In the genomic region with DNA sequence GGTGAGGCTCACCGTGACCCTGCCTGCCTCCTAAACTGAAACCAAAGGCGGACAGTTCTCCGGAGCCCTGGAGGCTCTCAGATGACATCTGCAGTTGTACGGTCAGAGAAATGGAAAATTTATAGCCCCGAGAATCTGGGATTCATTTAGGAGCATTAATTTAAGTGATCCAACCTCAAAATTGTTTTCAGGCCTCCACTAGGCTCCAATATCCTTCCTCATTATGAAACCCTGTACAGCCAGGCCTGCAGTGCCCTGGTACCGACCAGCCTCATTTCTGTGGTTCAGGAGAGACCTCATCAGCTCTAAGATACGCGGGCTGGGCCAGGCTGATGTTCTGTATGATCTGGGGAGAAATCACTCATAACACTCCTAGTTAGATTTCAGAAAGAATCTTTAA, we compare ENCODE assay signal across 26 mouse cellular contexts. TPM values are rescaled to one million over a fixed set of nuclear protein-coding genes. Genes with fewer than 3 reads are reported as not detected.
DNase-seq lines count a peak whose midpoint lies in the region; ATAC-seq lines count a peak whose summit lies in the region.
"Had no signal": no experiment of that assay in that cellular context is flagged by ENCODE, and none has a peak within 500 bp of the region (broad histone marks: within the 10 kb centered on the region; RNA-seq: fewer than 3 reads in every experiment).

No protein-coding gene starts in this region.

- H3K4me1 ChIP-seq in embryonic facial prominence, embryonic 10.5 days, result peaks cover 25% of the 10 kb centered on the region
- H3K4me1 ChIP-seq in embryonic facial prominence, embryonic 12.5 days, result peaks cover 14% of the 10 kb centered on the region
- peaks cover 38% of the 10 kb centered on the region for H3K4me1 ChIP-seq in limb, embryonic 15.5 days
- H3K4me1 ChIP-seq in liver, embryonic 11.5 days (replicated peaks; ENCODE audit: control insufficient read depth, insufficient read depth, low read length), result peaks cover 7% of the 10 kb centered on the region; the same call in 1 of the 2 replicates
- H3K4me1 ChIP-seq: forebrain, embryonic 12.5 days; hindbrain, embryonic 13.5 days had no signal

- no peak for DNase-seq in embryonic facial prominence, embryonic 10.5 days (ENCODE audit: low spot score)
- peak; percentile 25 for DNase-seq in forelimb bud, embryonic 11.5 days (ENCODE audit: low read depth, low spot score)
- DNase-seq in liver, embryonic 11.5 days (ENCODE audit: low spot score), result no peak
- DNase-seq in cerebellum, adult 11-12 months, result no peak
- DNase-seq: adrenal gland, postnatal 14 days; cerebellum, adult 8-10 months; cerebellum, postnatal 14 days; gastrocnemius, postnatal 36 days; heart, adult 11 months; heart, postnatal 10 days; heart, postnatal 4 days; kidney, adult 11 months had no signal

- no peak for ATAC-seq in embryonic facial prominence, embryonic 12.5 days (ENCODE audit: insufficient number of reproducible peaks, insufficient read depth, low FRiP score, low TSS enrichment)
- ATAC-seq in limb, embryonic 15.5 days (ENCODE audit: insufficient number of reproducible peaks, low FRiP score, low TSS enrichment, low read depth), result no peak
- no peak for ATAC-seq in liver, embryonic 11.5 days (replicated peaks; ENCODE audit: low FRiP score)
- no peak for ATAC-seq in megakaryocyte, adult 5-6 weeks (ENCODE audit: poor library complexity, severe bottlenecking)
- ATAC-seq: activated CD4-positive, CD25-positive, alpha-beta regulatory T cell, adult 4 months; forebrain, embryonic 16.5 days; hindbrain, postnatal 0 days; Patski had no signal

- 69% methylated on average over 8 of the region's 8 CpGs for WGBS in embryonic facial prominence, embryonic 10.5 days
- 49% methylated on average over 8 of the region's 8 CpGs for WGBS in embryonic facial prominence, embryonic 12.5 days
- WGBS in limb, embryonic 15.5 days, result 47% methylated on average over 8 of the region's 8 CpGs
- 91% methylated on average over 8 of the region's 8 CpGs for WGBS in liver, embryonic 11.5 days

- H3K9me3 ChIP-seq in embryonic facial prominence, embryonic 10.5 days, result no peaks in the 10 kb centered on the region
- no peaks in the 10 kb centered on the region for H3K9me3 ChIP-seq in embryonic facial prominence, embryonic 12.5 days
- H3K9me3 ChIP-seq in limb, embryonic 15.5 days, result no peaks in the 10 kb centered on the region
- H3K9me3 ChIP-seq in liver, embryonic 11.5 days (ENCODE audit: control insufficient read depth, low read length), result no peaks in the 10 kb centered on the region
- H3K9me3 ChIP-seq: forebrain, embryonic 12.5 days; heart, embryonic 10.5 days; hindbrain, embryonic 13.5 days had no signal

- peak overlapping the region; percentile 66; the same call in 1 of the 2 replicates for H3K27ac ChIP-seq in embryonic facial prominence, embryonic 10.5 days (replicated peaks)
- peak overlapping the region; percentile 66 for H3K27ac ChIP-seq in embryonic facial prominence, embryonic 12.5 days
- peak overlapping the region; percentile 47; the same call in 1 of the 2 replicates for H3K27ac ChIP-seq in limb, embryonic 15.5 days
- H3K27ac ChIP-seq in liver, embryonic 11.5 days (ENCODE audit: low read depth, low read length), result no peak overlapping the region
- H3K27ac ChIP-seq: forebrain, embryonic 12.5 days; hindbrain, embryonic 13.5 days; hindbrain, postnatal 0 days had no signal

- no peak overlapping the region for H3K9ac ChIP-seq in embryonic facial prominence, embryonic 12.5 days
- H3K9ac ChIP-seq in limb, embryonic 15.5 days, result no peak overlapping the region
- no peak overlapping the region for H3K9ac ChIP-seq in liver, embryonic 11.5 days (ENCODE audit: low read depth, low read length)
- H3K9ac ChIP-seq: forebrain, embryonic 12.5 days; hindbrain, embryonic 13.5 days had no signal

- no peaks in the 10 kb centered on the region for H3K27me3 ChIP-seq in embryonic facial prominence, embryonic 10.5 days (replicated peaks; ENCODE audit: low read depth, poor library complexity, severe bottlenecking)
- no peaks in the 10 kb centered on the region for H3K27me3 ChIP-seq in embryonic facial prominence, embryonic 12.5 days
- H3K27me3 ChIP-seq in limb, embryonic 15.5 days, result no peaks in the 10 kb centered on the region
- H3K27me3 ChIP-seq in liver, embryonic 11.5 days (replicated peaks; ENCODE audit: control insufficient read depth, insufficient read depth, low read length), result no peaks in the 10 kb centered on the region
- H3K27me3 ChIP-seq: CH12.LX; forebrain, embryonic 12.5 days; hindbrain, embryonic 13.5 days; Patski had no signal

- H3K36me3 ChIP-seq in embryonic facial prominence, embryonic 10.5 days (replicated peaks), result peaks cover 2% of the 10 kb centered on the region; the same call in 1 of the 2 replicates
- no peaks in the 10 kb centered on the region for H3K36me3 ChIP-seq in embryonic facial prominence, embryonic 12.5 days
- H3K36me3 ChIP-seq in limb, embryonic 15.5 days, result peaks cover 7% of the 10 kb centered on the region
- H3K36me3 ChIP-seq in liver, embryonic 11.5 days (ENCODE audit: control insufficient read depth, insufficient read depth, low read length), result no peaks in the 10 kb centered on the region
- H3K36me3 ChIP-seq: forebrain, embryonic 12.5 days; heart, embryonic 10.5 days; hindbrain, embryonic 13.5 days had no signal

- H3K4me2 ChIP-seq in embryonic facial prominence, embryonic 12.5 days (replicated peaks), result no peak overlapping the region
- H3K4me2 ChIP-seq in limb, embryonic 15.5 days, result no peak overlapping the region
- H3K4me2 ChIP-seq in liver, embryonic 11.5 days, result no peak overlapping the region
- H3K4me2 ChIP-seq: forebrain, embryonic 12.5 days; hindbrain, embryonic 13.5 days had no signal

- H3K4me3 ChIP-seq in embryonic facial prominence, embryonic 10.5 days, result no peak overlapping the region
- H3K4me3 ChIP-seq in embryonic facial prominence, embryonic 12.5 days, result no peak overlapping the region
- H3K4me3 ChIP-seq in limb, embryonic 15.5 days, result no peak overlapping the region
- H3K4me3 ChIP-seq in liver, embryonic 11.5 days (ENCODE audit: low read depth, low read length), result no peak overlapping the region
- H3K4me3 ChIP-seq: forebrain, embryonic 12.5 days; heart, embryonic 10.5 days; hindbrain, embryonic 13.5 days had no signal

RNA-seq across cellular contexts. Expression of a gene that starts 46.9 kb away (rescaled TPM):
- 0.12 TPM in 1 of 2 replicates, not detected in the other for polyA plus RNA-seq in embryonic facial prominence, embryonic 10.5 days (2016; fragmentation: Nextera tagmentation; extraction: Ambion mirVana)
- polyA plus RNA-seq in embryonic facial prominence, embryonic 12.5 days (2016; fragmentation: Nextera tagmentation; extraction: Ambion mirVana), result 0.17 and 0.33 TPM in 2 replicates
- polyA plus RNA-seq in limb, embryonic 15.5 days (2015; fragmentation: Nextera tagmentation; extraction: Ambion mirVana), result 0.44 and 0.97 TPM in 2 replicates
- polyA plus RNA-seq in liver, embryonic 11.5 days (2014; fragmentation: Nextera tagmentation; extraction: Ambion mirVana), result 0.19 and 0.43 TPM in 2 replicates
- 0.07 TPM in 1 of 2 replicates, not detected in the other for total RNA-seq in megakaryocyte, adult 5-6 weeks (2015)
- total RNA-seq in megakaryocyte, adult 5-6 weeks (2017), result 0.12 and 0.22 TPM in 2 replicates
- total RNA-seq: adrenal gland, adult 18-20 months; adrenal gland, postnatal 14 days; gastrocnemius, adult 8-10 months; gastrocnemius, postnatal 36 days; heart, postnatal 10 days; heart, postnatal 4 days had no signal
- polyA plus RNA-seq: heart, embryonic 10.5 days; heart, embryonic 14.5 days; Patski had no signal
